Mouse (Mus musculus) c-Kit-positive CD71-negative TER-119-negative erythroid progenitor cells, embryonic 14.5 days (primary cell): Measurements from ENCODE around the gene Myo16.

Source experiments
- DNase-seq: peaks from one replicate; pipeline ENCODE4 v3.0.0-alpha.2; 2013; ENCODE audit warnings: low read depth

Gene Myo16

GRCm38 (mm10) chr8:10414684-10415212, 261.0 kb downstream of the Myo16 start:
- DNase-seq = peak; percentile 52

DNA sequence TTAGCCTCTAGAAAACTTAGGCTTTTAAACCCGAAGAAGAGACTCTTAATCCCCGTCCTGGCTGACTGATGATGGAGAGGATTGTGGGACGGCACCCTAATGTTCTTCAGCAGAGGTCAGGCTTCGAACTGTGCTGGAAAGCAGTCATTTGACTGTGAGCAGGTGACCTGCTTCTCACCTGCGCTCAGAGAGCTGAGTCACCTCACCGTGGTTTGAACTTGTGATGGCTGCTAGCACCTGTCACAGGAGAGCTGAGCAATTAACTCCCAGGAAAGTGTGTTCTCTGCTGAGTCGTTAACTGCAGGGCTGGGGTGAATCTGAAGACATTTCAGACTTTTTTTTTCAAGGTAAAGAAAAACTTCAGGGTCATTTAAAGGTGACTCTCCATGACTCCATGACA, 261.6 kb downstream of the Myo16 start:
- no peak for DNase-seq

GRCm38 (mm10) chr8:10415885-10416284, 262.2 kb downstream of the Myo16 start:
- no peak for DNase-seq

GRCm38 (mm10) chr8:10416806-10417205, 263.1 kb downstream of the Myo16 start:
- DNase-seq = no peak

DNA sequence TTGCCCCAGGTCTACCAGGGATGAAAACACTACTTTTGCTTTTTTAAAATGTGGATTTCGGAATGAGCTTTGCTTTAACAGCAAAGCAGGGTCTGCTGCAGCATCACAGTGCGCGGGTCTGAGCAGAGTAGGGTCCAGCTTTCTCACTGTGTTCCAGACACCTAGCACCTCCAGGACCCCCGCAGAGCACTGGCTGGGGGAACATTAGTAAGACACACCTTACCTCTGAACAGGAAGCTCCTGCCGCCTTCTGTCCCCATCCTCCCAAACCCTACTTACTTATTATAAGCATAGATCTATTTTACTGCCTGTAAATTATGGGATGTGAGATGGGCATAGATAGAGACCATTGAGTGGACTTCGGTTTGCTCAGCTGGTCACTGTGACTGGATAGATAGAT, 263.6 kb downstream of the Myo16 start:
- DNase-seq = no peak

DNA sequence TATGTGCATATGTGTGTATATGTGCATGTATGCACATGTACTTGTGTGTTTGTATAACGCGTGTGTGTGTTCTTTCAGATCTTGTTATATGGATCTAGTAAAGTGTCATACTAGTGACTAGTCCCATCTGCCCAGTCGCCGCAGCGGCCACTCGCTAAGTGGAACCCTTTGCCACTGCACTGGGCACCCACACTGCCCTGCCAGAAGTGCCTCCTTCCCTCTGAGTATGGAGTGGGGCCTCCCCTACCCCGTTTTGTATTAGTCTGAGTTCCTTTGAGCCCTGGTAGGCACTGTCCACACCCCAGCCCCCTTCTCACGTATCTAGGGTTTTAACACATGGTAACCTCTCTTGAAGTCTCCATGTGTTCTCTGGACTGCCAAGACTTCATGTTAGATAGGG, 264.3 kb downstream of the Myo16 start:
- no peak for DNase-seq

DNA sequence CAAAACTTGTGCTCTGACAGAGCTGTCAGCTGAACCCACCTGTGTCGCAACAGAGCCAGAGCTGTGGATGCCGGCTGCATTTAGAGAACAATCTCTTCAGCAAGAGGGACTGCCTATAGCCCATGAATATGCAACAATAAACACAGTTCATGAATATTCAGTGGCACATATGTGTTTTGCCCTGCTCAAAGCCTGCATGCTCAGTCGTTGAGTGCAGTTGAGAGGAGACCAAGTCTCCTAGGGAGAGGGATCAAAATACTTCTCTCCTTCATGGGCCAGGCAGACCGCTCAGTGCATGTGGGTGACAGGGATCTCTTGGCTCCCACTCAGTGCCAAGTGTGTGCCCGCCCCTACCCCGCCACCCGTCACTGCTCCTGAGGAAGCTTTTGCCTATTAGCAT, 265.3 kb downstream of the Myo16 start:
- no peak for DNase-seq

GRCm38 (mm10) chr8:10419726-10420125, 266.0 kb downstream of the Myo16 start:
- DNase-seq = no peak

GRCm38 (mm10) chr8:10420551-10420950, 266.8 kb downstream of the Myo16 start:
- no peak for DNase-seq

GRCm38 (mm10) chr8:10421516-10422090, 267.9 kb downstream of the Myo16 start:
- DNase-seq = no peak

- DNase-seq = no peak
These were observed 281.8 kb downstream of the Myo16 start for GRCm38 (mm10) chr8:10435492-10435891.

- DNase-seq = peak; percentile 23
These were observed 285.1 kb downstream of the Myo16 start for GRCm38 (mm10) chr8:10438772-10439171.

DNA sequence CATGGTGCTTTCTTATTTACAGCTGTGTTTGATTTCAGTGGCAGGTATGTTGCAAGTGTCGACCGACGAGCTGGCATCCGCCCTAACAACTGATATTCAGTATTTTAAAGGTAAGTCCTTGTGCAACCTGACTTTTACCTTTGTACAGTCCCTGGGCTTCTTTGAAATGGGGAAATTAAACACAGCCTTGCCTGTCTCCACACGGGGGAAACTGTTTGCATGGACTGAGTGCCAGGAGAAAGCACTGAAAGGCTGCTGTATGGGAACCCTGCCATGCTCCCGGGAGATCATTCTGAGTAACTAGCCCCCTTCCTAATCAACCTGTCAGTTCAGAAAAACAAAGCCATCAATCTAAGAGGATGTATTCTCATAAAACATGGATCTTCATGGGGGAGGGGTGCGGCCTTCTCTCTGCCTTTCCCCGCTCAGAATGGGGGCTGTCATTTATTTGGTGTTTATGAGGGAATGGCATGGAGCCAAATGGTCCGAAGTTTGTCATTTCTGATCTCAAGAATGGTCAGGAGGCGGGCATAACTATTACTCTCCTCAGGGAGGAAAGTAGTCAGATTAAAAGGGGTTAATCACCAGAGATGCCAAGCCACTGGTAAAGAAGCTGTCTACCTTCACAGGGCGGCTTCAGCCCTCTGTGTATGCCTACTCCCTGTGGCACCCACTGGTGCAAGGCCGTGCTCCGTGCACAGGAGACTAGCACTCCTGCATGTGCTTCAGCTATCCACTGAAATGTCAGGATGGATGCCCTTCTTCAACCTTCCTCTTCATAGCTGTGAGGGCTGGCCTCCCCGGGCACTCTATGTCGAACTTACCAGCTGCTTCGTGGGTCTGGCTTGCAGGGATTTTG, 286.1 kb downstream of the Myo16 start:
- DNase-seq = no peak

DNA sequence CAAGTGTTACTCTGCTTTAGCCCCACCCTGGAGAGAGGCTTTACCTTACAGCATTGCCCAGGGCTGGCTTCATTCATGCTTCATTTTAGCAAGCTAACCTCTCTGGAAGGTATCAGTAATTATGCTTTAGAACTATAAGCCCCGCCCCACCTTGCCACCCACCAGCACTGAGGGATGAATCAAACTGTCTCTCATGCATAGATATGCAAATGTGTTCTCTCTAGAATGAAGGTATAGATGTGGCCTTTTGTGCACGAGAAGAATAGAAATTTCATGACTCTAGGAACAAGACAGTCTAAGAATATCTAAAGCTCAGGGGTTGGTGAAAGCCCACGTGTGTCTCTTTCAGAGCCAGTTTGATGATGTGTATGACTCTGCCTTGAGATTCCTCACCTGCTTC, 288.9 kb downstream of the Myo16 start:
- no peak for DNase-seq

- DNase-seq = no peak
These were observed 291.3 kb downstream of the Myo16 start for GRCm38 (mm10) chr8:10445011-10445410.

GRCm38 (mm10) chr8:10448545-10448944, 294.8 kb downstream of the Myo16 start:
- no peak for DNase-seq

DNA sequence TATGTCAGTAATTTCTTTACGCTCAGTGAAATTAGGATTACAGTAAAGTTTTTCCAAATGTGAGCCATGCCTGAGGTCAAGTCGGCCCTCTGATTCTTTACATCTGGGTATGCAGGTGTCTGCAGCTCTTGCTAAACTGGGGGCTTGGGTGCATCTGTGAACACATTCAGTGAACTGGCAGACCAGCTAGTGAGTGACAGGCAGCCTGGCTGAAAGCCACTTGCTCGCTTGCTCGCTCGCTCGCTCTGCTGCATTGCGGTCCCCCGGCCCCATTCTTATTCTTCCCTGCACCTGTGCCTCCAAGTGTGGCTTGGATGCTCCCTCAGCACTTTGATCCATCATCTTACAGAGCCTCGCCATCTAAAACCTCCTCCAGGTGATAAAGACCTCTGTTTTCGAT, 299.3 kb downstream of the Myo16 start:
- DNase-seq = no peak

- no peak for DNase-seq
These were observed 304.5 kb downstream of the Myo16 start for GRCm38 (mm10) chr8:10458151-10458649.

DNA sequence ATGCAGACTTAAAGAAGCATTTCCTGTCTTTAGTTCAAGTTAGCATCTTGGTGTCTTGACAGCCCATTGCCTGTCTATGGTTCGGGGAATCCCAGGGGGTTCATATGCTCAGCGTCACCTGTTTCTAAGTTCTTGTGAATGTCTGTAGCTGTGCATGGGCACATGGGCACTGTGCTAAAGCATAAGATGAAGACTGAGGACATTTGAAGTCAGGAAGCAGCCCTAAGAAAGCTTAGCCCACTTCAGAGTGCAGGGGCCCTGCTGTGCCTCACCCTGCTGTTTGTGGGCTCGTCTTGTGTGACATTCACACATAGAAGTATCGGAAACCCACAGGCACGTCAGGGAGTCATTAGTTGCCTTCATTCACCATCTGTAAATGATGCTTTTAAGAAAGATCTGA, 308.6 kb downstream of the Myo16 start:
- no peak for DNase-seq

DNA sequence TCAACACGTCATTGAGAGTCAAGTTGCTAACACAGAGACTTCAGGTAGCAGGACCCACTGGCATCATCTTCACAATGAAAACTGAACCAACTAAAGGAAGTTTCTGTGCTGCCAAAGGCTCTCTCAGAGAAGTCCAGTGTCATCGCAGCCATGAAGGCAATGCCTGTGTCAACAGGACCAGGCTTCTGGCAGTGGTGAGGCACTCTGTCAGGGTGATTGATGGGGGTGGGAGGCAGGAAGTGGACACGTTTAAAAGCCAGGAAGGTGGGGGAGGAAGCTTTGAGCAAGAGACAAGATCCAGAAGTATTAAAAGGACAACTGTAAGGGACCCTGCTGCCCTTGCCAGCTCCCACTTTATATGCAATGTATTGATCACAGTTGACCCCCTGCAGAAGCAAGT, 314.8 kb downstream of the Myo16 start:
- DNase-seq = no peak

DNA sequence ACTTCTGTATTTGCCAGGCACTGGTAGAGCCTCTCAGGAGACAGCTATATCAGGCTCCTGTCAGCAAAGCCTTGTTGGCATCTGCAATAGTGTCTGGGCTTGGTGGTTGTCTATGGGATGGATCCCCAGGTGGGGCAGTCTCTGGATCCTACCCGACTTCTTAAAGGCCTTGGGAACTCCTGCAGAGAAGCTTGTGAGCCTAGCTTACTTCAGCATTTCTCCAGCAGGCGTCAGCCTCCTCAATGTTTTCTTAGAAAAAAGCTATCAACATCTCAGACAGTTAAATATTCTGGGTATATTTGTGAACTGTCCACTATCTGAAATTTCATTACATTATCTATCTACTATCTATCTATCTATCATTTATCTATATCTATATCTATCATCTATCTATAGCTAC, 315.9 kb downstream of the Myo16 start:
- DNase-seq = no peak

DNA sequence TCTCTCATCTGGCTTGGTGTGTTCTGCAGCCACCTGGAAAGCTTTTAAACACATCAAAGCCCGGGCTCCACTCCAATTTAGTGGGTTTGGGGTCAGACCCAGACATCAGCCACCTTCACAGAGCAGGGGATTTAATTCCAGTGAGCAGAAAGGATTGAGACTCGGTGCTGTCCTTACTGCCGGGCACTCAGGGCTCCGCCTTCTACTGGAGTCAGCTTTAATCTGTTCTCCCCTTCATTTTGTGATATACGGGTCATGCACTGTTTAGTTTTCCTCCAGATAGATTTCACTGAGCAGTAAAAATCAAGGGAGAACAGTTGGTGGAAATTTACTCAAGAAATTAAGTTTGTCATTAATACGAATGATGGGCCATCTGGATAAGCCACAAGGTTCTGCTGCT, 316.6 kb downstream of the Myo16 start:
- DNase-seq = no peak

GRCm38 (mm10) chr8:10472371-10472770, 318.7 kb downstream of the Myo16 start:
- DNase-seq = no peak
